In the genomic region with DNA sequence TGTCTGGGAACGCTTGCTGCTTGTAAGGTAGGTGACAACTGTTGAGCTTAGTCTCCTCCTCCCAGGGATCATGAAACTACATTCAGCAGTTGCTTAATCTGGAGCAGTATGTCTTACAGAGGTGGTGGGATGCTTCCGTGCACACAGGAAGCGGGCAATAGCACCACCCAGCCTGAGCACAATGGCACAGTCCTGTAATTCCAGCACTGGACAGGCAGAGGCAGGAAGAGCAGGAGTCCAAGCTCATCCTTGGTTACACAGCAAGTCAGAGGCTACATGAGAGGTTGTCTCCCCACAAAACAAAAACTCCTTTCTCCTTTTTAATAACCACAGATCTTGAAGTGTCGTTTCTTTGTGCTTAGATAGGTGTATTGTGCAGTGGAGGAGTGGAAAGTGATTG, we compare ENCODE assay signal across 24 mouse cellular contexts.
DNase-seq lines count a peak whose midpoint lies in the region; ATAC-seq and TF ChIP-seq lines count a peak whose summit lies in the region.
"Had no signal": no experiment of that assay in that cellular context is flagged by ENCODE, and none has a peak within 500 bp of the region (broad histone marks: within the 10 kb centered on the region; RNA-seq: fewer than 3 reads in every experiment).

No protein-coding gene starts in this region.

- H3K4me2 ChIP-seq in heart, embryonic 14.5 days (ENCODE audit: low read length) = no peak overlapping the region
- no peak overlapping the region for H3K4me2 ChIP-seq in lung, postnatal 0 days (replicated peaks; ENCODE audit: low read depth, low read length)
- H3K4me2 ChIP-seq: embryonic facial prominence, embryonic 12.5 days; forebrain, embryonic 15.5 days; heart, embryonic 15.5 days; limb, embryonic 13.5 days; lung, embryonic 15.5 days; midbrain, embryonic 12.5 days; neural tube, embryonic 12.5 days had no signal

- TF ChIP-seq CTCF in heart, adult 2 months (IDR thresholded peaks at IDR 0.05) = no peak
- no peak for TF ChIP-seq CTCF in layer of hippocampus, adult 2 months (conservative IDR thresholded peaks at IDR 0.05)
- peak; percentile 48 for TF ChIP-seq CTCF in lung, postnatal 0 days (IDR thresholded peaks at IDR 0.05)

- WGBS in heart, embryonic 14.5 days = 73% methylated on average over 4 of the region's 4 CpGs
- 61% methylated on average over 4 of the region's 4 CpGs for WGBS in heart, adult 2 months
- WGBS in lung, postnatal 0 days = 50% methylated on average over 4 of the region's 4 CpGs

- no peaks in the 10 kb centered on the region for H3K27me3 ChIP-seq in heart, embryonic 14.5 days (ENCODE audit: control insufficient read depth, insufficient read depth, low read length)
- no peaks in the 10 kb centered on the region for H3K27me3 ChIP-seq in heart, adult 2 months (ENCODE audit: control insufficient read depth, insufficient read depth, low read length)
- no peaks in the 10 kb centered on the region for H3K27me3 ChIP-seq in lung, postnatal 0 days (replicated peaks; ENCODE audit: insufficient read depth, low read length)
- H3K27me3 ChIP-seq: embryonic facial prominence, embryonic 12.5 days; forebrain, embryonic 15.5 days; heart, embryonic 15.5 days; limb, embryonic 13.5 days; liver, embryonic 15.5 days; lung, embryonic 15.5 days; midbrain, embryonic 12.5 days; neural tube, embryonic 12.5 days had no signal

- H3K27ac ChIP-seq in heart, embryonic 14.5 days (replicated peaks in 1 of 2; ENCODE audit: control insufficient read depth in 1 of 2, insufficient read depth in 1 of 2, low read depth in 2 of 2, low read length in 2 of 2) = no peak overlapping the region
- no peak overlapping the region; the same call in 1 of the 2 replicates for H3K27ac ChIP-seq in heart, adult 2 months
- H3K27ac ChIP-seq in layer of hippocampus, adult 2 months = peak overlapping the region; percentile 32; the same call in 1 of the 2 replicates
- H3K27ac ChIP-seq in lung, postnatal 0 days (ENCODE audit: low read length) = no peak overlapping the region
- H3K27ac ChIP-seq: embryonic facial prominence, embryonic 12.5 days; forebrain, embryonic 15.5 days; heart, embryonic 15.5 days; limb, embryonic 13.5 days; lung, embryonic 15.5 days; midbrain, embryonic 12.5 days; neural tube, embryonic 12.5 days had no signal

- H3K36me3 ChIP-seq in heart, embryonic 14.5 days (ENCODE audit: control insufficient read depth, insufficient read depth, low read length) = no peaks in the 10 kb centered on the region
- peaks cover 2% of the 10 kb centered on the region; the same call in 1 of the 2 replicates for H3K36me3 ChIP-seq in heart, adult 2 months (ENCODE audit: control insufficient read depth, insufficient read depth, low read length)
- no peaks in the 10 kb centered on the region for H3K36me3 ChIP-seq in lung, postnatal 0 days (ENCODE audit: insufficient read depth, low read length)
- H3K36me3 ChIP-seq: embryonic facial prominence, embryonic 12.5 days; forebrain, embryonic 15.5 days; heart, embryonic 15.5 days; limb, embryonic 13.5 days; liver, embryonic 15.5 days; lung, embryonic 15.5 days; midbrain, embryonic 12.5 days; neural tube, embryonic 12.5 days had no signal

- no peak for TF ChIP-seq EP300 in heart, adult 2 months (IDR thresholded peaks at IDR 0.05; ENCODE audit: insufficient read depth, low read depth, low read length)
- TF ChIP-seq EP300 in lung, postnatal 0 days (IDR thresholded peaks at IDR 0.05) = no peak

- no peaks in the 10 kb centered on the region for H3K9me3 ChIP-seq in heart, embryonic 14.5 days (ENCODE audit: control insufficient read depth, low read length)
- no peaks in the 10 kb centered on the region for H3K9me3 ChIP-seq in lung, postnatal 0 days (ENCODE audit: low read length)
- H3K9me3 ChIP-seq: embryonic facial prominence, embryonic 12.5 days; forebrain, embryonic 15.5 days; heart, embryonic 15.5 days; limb, embryonic 13.5 days; liver, embryonic 15.5 days; lung, embryonic 15.5 days; midbrain, embryonic 12.5 days; neural tube, embryonic 12.5 days had no signal

- H3K79me2 ChIP-seq in heart, adult 2 months (replicated peaks; ENCODE audit: control insufficient read depth, insufficient read depth, low read length) = peaks cover 2% of the 10 kb centered on the region; the same call in 1 of the 2 replicates

- no peak overlapping the region for H3K4me3 ChIP-seq in heart, embryonic 14.5 days (ENCODE audit: control insufficient read depth in 1 of 2, insufficient read depth in 1 of 2, low read depth in 1 of 2, low read length in 2 of 2)
- no peak overlapping the region for H3K4me3 ChIP-seq in heart, adult 2 months
- H3K4me3 ChIP-seq in layer of hippocampus, adult 2 months = no peak overlapping the region
- no peak overlapping the region for H3K4me3 ChIP-seq in lung, postnatal 0 days (ENCODE audit: low read depth, low read length)
- H3K4me3 ChIP-seq: embryonic facial prominence, embryonic 12.5 days; forebrain, embryonic 15.5 days; heart, embryonic 15.5 days; limb, embryonic 13.5 days; liver, embryonic 15.5 days; lung, embryonic 15.5 days; midbrain, embryonic 12.5 days; myocyte; neural tube, embryonic 12.5 days had no signal

- H3K4me1 ChIP-seq in heart, embryonic 14.5 days (ENCODE audit: control insufficient read depth in 2 of 2, insufficient read depth in 2 of 2, low read length in 2 of 2) = peaks cover 16 to 51% of the 10 kb centered on the region in 2 experiments
- H3K4me1 ChIP-seq in heart, adult 2 months (ENCODE audit: control insufficient read depth, insufficient read depth, low read length) = peaks cover 25% of the 10 kb centered on the region
- H3K4me1 ChIP-seq in lung, postnatal 0 days (ENCODE audit: insufficient read depth, low read depth, low read length) = peaks cover 7% of the 10 kb centered on the region; the same call in 1 of the 2 replicates
- H3K4me1 ChIP-seq: embryonic facial prominence, embryonic 12.5 days had no signal

- intact Hi-C loops in heart, adult 2 months (cut with DNase I) = no loop called here

- no peak for TF ChIP-seq POLR2A in heart, adult 2 months (IDR thresholded peaks at IDR 0.05; ENCODE audit: insufficient read depth, low read depth, low read length)

- H3K9ac ChIP-seq in heart, embryonic 14.5 days (ENCODE audit: low read length) = 0 out of 2 replicates have a peak overlapping the region, but pooled peaks have one; percentile 11
- H3K9ac ChIP-seq in heart, adult 2 months (ENCODE audit: low read depth, low read length) = no peak overlapping the region
- no peak overlapping the region for H3K9ac ChIP-seq in lung, postnatal 0 days (replicated peaks; ENCODE audit: low read depth)
- H3K9ac ChIP-seq: embryonic facial prominence, embryonic 12.5 days; forebrain, embryonic 15.5 days; heart, embryonic 15.5 days; limb, embryonic 13.5 days; liver, embryonic 15.5 days; lung, embryonic 15.5 days; midbrain, embryonic 12.5 days; neural tube, embryonic 12.5 days had no signal

- DNase-seq in heart, adult 2 months = no peak
- DNase-seq in layer of hippocampus, adult 2 months (ENCODE audit: low spot score in 2 of 2) = peak in 1 of 2 experiments; percentile 8
- no peak for DNase-seq in layer of hippocampus, postnatal 25 days (ENCODE audit: extremely low spot score in 1 of 2, low spot score in 1 of 2)
- peak; percentile 29 for DNase-seq in lung, postnatal 0 days (ENCODE audit: low spot score)
- DNase-seq in lung, postnatal 25 days (ENCODE audit: low spot score) = no peak
- DNase-seq: adrenal gland, postnatal 25 days; B cell, adult 2 months; cerebellum, adult 11-12 months; cerebellum, adult 9-11 months; embryo, embryonic 11 days; spleen, adult 18-20 months; thymus, postnatal 14 days had no signal

- ATAC-seq in heart, embryonic 14.5 days (ENCODE audit: insufficient number of reproducible peaks, insufficient read depth, low FRiP score, low read depth) = no peak
- peak; percentile 47 for ATAC-seq in lung, postnatal 0 days
- no peak for ATAC-seq in granulocyte monocyte progenitor cell, adult 5-6 weeks (replicated peaks; ENCODE audit: poor library complexity, severe bottlenecking)
- ATAC-seq: forebrain, embryonic 15.5 days; hindbrain, embryonic 16.5 days had no signal
